Mouse (Mus musculus) spleen, postnatal 4 days (tissue): Measurements from ENCODE around the gene Chrm3.
A peak's percentile ranks its signal among the peaks of the same experiment; 100 is the strongest.

Experiments
- DNase-seq, 2 experiments: peaks; one replicate each; pipeline ENCODE4 v3.0.0; 2022; ENCODE audit warnings: low spot score in 2 of 2

The Chrm3 gene

DNA sequence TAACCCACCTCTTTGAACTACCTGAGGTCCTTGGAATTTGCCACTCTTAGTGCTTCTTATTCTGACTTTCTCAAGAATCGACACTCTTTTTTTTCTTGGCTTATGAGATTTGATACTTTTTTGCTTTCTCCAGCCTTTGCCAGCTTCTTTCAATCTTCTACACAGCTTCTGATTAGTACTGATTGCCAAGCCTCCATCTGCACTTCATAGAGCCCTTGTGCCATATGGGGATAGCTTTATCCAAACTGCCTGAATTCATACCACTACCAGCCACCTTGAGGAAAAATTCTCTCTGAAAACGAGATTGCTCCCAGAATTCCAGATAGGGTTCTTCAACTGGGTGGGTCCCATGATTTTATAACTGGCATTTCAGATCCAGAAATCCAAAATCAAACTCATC, 368.0 kb downstream of the Chrm3 start:
- DNase-seq = no peak

DNA sequence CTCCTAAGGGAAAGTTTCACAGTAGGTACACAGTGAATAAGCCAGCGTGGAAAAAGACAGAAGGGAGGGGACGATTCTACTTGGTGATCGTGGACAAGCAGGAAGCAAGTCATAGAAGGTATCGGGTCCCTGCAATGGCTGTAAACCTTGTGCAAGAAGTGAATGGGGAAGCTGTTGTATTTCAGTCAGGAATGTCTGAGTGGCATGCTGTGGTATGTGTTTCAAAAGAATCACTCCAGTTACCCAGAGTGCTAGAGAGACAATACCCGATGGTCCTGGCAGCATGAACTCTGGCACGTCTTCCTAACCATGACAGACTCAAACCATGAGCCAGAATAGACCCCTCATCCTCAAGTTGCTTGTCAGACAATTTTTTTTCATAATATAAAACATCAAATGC, 375.0 kb downstream of the Chrm3 start:
- no peak for DNase-seq

DNA sequence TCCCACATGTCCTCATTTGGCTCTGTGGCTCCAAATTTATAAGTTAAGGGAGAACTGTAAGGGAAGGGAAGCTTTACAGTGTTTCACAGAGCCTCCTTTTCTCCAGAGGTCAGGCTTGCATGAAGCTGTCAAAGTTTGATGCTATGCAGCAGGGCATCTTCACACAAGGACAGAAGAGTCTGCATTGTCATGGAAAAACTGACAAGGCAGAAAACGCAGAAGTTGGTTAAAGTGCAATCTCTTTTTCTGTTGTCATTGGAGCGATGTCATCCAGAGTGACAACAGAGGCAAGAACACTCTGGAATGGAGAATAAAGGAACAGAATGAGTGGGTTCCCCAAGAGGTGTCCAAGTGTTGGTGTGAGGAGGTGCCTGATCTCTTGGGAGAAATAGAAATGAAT, 377.4 kb downstream of the Chrm3 start:
- no peak for DNase-seq

DNA sequence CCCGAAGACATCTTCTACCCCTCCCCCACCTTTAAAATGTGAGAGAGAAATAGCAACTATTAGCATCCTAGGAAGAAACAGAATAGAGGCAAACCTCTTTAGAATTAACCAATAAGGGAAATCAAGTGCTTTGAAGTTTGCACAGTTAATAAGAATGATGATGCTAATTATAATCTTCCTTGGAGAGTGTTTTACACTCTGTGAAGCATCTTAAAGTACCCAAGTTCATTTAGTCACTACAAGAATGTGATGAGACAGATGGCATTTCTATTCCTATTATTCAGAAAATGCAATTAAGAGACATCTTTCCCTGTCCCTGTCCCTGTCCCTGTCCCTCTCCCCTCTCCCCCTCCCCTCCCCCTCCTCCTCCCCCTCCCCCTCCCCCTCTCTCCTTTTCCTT, 382.9 kb downstream of the Chrm3 start:
- DNase-seq = no peak

DNA sequence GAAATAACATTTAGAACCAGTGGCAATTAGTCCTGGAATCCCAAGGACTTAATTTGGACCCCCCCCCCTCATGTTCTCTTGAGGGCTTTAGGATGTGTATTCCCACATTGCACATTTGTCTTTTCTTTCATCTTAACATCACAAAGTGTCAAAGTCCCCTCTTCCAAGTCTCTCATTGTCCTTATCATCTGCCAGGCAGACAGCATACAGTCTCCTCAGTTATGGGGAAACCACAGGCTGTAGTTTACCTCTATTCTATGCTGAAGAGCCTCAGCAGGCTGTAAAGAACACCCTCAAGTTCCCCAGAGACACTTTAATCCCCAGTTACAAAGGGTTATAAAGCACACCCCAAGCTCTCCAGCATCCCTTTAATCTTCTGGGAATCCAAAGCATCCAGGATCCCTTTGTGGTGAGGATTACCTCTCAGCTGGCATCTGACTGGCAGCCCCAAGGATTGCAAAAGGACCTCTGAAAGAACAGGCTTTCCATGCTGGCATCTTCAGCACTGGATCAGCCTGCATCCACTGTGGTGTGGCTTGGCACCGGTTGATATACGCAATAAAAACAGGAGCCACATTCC, 386.8 kb downstream of the Chrm3 start:
- DNase-seq = no peak

DNA sequence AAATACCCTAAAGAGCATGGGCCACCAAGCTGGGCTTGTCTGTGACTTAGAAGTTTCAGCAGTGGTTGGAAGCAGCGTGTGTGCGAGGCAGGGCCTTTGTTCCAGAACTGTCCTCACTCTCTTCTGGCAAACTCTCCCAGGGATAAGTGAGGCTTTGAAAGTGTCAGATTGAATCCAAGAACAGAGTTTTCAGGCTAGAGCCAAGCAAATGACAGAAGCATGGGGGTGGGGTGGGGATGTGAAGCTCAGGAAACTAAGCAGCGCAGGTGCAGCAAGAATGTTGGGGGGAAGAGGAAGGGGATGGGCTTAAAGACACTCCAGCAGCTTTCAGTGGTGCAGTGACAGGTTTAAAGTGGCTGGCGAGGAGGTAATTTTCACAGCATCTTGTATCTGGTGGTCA, 388.8 kb downstream of the Chrm3 start:
- no peak for DNase-seq

DNA sequence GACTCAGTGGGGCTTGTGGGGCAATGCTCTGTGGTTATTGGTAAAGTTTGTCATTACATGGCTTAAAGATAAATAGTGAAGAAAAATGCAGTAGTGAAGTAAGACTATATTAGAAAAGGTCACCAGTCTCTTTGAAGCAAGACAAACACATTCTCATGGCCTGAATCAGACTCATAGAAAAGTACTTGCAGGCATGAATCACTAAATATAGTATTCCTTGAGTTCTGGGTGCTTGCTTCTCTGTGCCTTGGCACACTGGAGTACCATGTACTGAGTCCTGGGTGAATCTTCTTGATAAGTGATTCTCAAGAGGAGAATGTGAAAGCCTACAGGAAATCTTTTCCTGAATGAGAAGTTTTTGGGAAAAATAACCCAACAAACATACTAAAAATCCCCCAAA, 408.0 kb downstream of the Chrm3 start:
- DNase-seq = no peak

DNA sequence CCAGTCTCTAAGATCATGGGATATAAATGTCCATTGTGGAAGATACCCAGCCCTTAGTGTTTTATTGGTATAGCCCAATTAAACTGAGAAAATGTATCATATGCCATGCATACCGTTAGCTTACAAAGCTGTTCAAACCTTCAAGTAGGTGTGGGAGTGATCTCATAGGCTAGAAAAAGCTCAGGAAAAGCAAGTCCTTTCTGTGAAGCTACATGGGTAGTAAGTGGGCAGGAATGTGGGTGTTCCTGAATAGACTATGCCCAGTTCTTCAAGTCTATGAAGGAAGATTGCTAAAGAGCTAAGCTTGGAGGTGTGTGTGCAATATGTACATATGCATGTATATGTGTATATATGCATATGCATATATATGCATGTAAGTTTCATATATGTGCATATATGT, 409.3 kb downstream of the Chrm3 start:
- DNase-seq = no peak

DNA sequence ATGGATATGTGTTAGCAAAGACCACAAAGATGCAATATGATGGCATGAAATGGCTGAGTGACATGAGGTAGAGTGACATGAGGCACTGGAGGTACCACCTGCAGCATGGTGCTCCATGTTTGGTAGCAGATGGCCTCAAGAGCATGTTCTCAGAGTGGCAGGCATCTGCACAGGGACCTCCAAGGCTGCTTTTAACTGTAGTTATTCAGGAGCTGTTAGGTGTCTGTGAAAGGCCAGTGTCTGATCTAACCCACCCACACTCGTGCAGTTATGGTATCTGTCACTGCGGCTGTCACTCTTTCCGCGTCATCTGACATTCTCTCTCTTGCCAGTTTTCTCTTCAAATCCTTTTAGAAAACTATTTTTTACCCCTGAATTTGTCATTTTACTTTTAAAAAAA, 411.6 kb downstream of the Chrm3 start:
- DNase-seq = no peak

DNA sequence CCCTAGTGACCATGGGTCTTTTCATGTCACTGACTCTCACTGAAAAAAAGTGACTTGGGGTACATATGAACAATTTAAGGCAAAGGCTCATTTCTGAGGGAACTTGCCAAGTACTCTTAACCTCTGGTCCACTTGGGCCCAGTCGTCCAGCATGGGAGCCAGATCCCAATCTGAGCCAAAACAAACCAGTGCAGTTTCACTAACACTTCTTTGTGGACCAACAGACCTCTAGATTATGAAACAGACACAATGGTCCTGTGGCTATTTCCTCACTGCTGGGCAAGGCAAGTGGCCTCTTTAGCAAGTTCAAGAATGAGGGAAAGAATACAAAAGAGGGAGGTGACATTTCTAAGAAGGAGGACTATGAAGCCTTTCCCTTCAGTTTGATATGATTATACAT, 420.5 kb downstream of the Chrm3 start:
- no peak for DNase-seq

DNA sequence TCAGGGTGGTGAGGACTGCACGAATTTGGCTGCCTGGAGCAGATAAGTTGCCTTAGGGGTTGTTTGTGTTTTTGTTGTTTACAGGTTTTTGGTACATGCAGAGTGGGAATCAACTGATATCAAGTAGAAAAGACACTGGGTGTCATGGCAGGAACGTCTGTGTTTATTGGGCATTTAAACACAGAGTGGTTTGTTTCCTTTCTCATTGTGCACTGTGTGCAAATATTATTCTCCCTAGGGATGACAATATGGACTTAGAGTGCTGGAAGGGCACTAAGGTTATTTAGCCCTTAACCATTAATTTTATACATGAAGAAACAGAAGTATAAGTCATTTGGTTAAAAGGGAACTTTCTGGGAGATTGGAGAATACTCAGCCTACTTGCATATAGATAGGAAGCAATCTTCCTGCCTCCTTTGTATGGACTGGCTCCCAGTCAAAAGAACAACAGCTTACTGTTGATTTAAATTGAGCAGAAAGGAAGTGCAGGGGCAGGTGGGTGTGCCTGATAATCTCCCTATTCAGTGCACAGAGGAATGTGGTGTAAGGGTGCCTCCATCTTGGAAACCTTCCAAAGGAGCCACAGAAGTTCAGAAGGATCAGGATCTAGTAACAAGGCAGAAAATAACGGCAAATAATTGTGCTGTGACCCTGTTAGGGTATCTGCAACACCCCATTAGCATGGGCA, 421.7 kb downstream of the Chrm3 start:
- DNase-seq = no peak

DNA sequence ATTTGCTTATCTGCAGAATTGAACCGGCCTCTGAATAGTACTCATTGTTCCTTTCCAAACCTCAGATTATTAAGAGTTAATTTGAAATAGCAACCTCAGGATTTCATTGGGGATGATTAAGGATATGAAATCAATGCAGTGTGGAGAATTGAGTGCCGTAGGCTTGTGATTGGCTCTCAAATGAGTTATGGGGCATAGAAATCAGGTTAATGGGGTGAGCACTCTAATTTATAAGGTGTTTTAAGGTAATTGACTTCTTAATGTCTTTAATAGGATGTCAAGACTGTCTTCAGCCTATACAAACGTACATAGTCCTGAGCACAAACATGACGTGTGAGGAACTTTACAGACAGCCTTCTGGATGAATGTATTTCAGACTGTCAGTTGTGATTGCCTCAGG, 427.9 kb downstream of the Chrm3 start:
- DNase-seq = no peak

DNA sequence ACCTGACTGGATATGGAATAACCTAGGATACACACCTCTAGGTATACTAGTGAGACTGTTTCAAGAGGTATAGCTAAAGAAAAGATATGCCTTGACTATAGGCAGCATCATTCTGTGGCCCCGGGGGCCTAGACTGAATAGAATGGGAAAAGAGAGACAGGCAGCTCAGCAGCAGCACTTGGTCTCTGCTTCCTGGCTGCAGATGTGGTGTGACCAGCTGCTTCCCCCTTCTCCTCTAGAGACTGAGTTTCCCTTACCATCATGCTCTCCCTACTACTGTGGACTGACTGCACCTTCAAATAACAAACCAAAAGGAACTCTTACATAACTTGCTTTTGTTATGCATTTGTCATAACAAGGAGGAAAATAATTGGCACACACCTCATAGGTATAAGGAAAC, 430.0 kb downstream of the Chrm3 start:
- no peak for DNase-seq

DNA sequence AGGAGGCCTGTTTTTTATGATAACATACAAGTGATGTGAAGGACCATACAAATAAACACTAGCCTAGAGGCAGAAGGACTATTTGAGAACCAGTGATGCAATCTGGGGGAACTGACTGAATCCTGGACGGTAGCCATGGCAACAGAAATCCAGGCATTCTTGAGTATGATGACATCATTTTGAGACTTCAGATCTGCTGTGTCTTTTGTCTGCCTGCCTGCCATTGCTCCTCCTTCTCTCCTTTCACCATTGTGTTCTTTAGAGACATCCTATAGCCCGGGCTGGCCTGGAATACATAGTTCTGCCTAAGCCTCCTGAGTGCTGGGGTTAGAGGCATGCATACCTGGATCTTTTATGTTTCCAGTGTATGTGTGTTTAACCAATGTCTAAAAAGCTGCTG, 430.7 kb downstream of the Chrm3 start:
- no peak for DNase-seq

DNA sequence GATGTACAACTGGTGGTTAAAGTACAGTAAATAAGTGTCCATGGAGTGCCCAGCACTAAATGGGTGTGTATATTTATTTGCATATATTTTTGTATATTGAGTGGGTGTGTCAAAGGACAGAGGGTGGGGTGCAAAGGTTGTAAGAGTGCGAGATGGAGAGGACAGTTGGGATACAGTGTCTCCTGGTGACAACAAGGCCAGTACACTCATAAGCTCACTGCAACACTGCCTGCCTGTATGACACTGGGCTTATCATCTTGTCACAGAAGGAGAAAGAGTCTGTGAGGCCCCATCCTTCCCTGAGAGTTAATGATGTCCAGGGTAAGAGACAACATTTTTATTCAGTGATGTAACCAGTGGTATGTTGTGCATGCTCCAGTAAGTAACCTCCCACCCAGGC, 439.5 kb downstream of the Chrm3 start:
- DNase-seq = no peak

DNA sequence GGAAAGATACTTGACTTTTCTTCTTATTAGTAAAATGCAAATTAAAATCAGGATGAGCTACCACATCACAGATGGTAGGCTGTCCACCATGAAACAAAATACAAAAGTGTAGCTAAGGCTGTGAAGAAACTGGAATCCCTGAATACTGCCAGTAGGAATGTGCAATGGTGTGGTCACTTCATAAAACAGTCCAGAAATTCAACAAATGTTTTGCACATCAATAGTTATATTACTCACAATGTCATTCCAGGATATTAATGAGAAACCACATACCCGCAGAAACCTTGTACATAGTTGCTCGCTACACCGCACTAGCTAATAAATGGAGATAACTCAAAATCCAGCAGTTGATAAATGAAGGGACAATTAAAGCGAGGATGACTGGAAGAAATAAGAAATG, 447.9 kb downstream of the Chrm3 start:
- DNase-seq = no peak

DNA sequence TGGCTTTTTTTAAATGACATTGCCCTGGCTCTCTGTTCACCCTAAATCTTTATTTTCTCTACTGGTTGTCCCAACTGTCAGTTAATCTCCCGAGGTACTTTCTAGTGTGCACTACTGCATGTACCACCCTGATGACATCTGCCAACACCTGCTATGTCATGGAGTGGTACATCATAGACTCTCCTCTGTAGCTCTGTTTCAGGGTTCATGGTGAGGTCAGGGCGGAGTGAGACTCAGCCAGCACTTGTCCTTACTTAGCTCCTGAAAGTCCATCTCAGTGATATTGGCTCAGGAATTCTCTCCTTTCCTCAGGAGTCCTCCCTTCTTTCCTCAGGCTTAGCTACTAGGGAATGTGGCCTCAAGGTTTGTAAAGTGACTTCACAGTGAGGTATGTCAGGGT, 451.9 kb downstream of the Chrm3 start:
- no peak for DNase-seq

DNA sequence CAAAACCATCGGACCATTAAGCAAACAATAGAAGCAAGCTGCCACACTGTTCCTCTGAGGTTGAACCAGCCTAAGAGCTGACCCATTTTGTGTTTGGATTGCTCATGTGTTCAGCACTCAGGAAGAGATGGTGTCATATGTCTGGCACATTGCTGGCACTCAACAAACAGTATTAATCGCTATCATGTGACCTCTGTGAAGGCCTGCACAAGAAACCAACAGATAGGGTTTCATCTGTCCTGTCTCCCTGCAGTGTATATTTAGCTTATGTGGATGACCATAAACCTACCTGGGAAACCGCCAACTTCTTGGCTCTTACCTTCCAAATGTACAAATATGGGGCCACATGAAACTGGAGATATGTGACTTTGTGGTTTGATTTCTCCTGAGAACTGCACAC, 453.4 kb downstream of the Chrm3 start:
- no peak for DNase-seq

DNA sequence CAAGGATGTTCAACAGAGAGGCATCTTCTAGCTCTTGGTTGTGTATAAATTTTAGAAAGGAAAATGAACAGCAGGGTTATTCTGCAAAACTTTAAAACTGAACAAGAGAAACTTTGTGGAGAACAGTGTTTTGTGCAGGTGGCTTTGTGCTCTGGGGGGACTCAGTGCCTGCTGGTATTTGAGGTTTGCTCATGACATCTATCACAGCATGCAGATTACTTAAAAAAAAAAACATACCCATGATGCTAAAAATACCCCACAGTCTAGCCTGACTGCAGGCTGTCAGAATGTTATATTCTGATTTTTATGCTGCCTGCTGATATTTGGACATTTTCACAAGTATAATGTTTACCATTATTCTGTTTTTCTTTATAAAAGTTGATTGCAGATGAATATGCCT, 456.2 kb downstream of the Chrm3 start:
- no peak for DNase-seq

DNA sequence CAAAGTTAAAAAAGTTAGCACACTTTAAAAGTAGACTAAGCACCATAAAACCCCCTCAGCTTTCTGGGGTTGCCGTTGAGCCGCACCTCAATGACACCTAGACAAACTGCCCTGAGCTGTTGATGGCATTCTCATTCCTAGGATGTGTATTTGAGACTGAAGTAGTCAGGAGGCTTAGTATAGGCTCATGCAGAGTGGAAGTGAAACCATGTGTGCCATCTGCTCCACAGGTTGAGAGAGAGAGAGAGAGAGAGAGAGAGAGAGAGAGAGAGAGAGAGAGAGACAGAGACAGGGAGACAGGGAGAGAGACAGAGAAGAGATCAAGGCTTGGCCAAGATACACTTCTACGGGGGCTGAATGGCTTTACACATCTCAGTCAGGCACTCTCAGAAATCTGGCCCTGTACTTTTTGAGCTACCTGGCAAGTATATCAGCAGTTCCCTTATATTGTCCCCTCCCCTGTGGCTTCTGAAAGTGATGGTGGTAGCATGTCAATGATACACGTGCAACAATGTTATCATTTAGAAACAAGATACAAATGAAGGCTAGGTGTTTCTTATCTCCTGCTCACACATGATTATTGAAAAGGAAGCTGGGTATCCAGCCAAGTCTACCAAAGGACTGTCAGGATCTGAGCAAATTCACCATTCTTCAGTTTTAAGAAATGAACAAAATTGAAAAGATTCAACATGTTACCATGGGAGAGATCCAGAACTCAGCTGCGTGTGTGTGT, 459.8 kb downstream of the Chrm3 start:
- DNase-seq = no peak

DNA sequence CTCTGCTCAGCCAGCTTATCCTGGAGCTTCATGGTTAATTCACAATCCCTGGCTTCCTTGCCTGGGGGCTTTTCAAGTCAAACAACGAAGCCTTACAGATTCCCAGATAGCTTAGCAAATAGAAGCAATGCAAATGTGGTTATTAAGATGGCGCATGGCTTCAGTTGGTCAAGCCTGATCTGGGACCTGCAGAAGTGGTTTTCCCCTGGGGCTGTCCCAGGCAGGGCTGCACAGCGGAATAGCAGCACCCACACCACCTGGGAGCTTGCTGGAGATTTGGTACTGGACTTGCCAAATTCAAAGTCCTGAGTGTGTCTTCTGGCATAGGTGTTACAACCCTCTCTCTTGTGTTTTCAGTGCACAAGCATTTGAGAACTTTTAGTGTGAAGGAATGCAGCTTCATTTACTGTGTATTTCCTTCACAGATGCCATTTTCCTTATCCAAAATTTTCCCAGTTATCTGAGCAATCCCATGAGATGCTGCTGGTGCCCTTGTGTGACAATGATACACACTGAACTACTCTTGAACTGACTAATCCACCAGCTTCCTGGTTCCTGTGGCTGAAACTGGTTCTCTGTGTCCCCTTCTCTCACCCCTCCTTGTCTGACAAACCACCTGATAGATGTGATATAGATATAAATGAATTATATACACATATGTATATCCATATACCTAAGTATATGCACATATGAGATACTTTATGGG, 461.8 kb downstream of the Chrm3 start:
- DNase-seq = peak in 1 of 2 experiments; percentile 52

DNA sequence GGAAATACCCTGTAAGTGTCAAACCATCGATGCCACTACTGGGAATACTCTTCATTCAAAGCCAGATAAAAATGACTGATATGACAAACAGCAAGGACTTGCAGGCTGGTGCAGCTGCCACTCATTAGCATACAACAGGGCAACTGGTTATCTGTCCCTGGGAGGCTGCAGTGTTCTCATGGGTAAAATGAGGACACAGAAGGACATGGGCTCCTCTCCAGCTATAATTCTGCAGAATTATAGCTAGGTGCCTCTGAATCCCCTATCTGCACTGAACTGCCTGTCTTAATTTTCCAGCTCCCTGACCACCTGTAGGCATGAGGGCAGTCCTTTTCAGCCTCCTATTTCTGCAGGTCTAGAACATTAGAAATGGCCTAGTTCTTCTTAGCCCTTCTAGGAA, 463.4 kb downstream of the Chrm3 start:
- no peak for DNase-seq
